Mouse (Mus musculus) forebrain, embryonic 16.5 days (tissue): ENCODE results near the gene Epn2. TPM values are rescaled to one million over a fixed set of nuclear protein-coding genes. Genes with fewer than 3 reads are reported as not detected.

ENCODE experiments used
- ATAC-seq: fragments of 200-750 bp; cut with Nextera tagmentation; 2 replicates; pipeline ENCODE4 v1.8.0; 2017; ENCODE audit warnings: mild to moderate bottlenecking, moderate library complexity
- H3K27ac ChIP-seq: fragments of 300-500 bp; sonication (generic); 2 replicates; pipeline ENCODE4 v1.5.1; 2014; ENCODE audit warnings: low read length, control low read depth
- H3K27me3 ChIP-seq: fragments of 300-500 bp; sonication (generic); replicated peaks from 2 replicates; pipeline ENCODE4 v1.6.1; 2014; ENCODE audit warnings: low read length; ENCODE audit not compliant: control insufficient read depth, insufficient read depth
- H3K36me3 ChIP-seq: fragments of 300-500 bp; sonication (generic); 2 replicates; pipeline ENCODE4 v1.6.1; 2014; ENCODE audit not compliant: control insufficient read depth, insufficient read depth
- H3K4me1 ChIP-seq: fragments of 300-500 bp; sonication (generic); replicated peaks from 2 replicates; pipeline ENCODE4 v1.6.1; 2014; ENCODE audit warnings: low read length; ENCODE audit not compliant: control insufficient read depth, insufficient read depth
- H3K4me2 ChIP-seq: fragments of 300-500 bp; sonication (generic); 2 replicates; pipeline ENCODE4 v1.6.1; 2014; ENCODE audit warnings: mild to moderate bottlenecking, low read length, control low read depth
- H3K4me3 ChIP-seq: fragments of 300-500 bp; sonication (generic); replicated peaks from 2 replicates; pipeline ENCODE4 v1.5.1; 2014; ENCODE audit warnings: mild to moderate bottlenecking, low read length, control low read depth
- H3K9ac ChIP-seq: fragments of 300-500 bp; sonication (generic); replicated peaks from 2 replicates; pipeline ENCODE4 v1.6.1; 2014; ENCODE audit warnings: low read depth, low read length, control low read depth
- H3K9me3 ChIP-seq: fragments of 300-500 bp; sonication (generic); 2 replicates; pipeline ENCODE4 v1.6.1; 2016; ENCODE audit warnings: low read length; ENCODE audit not compliant: control insufficient read depth
- WGBS: fragments of 180-500 bp; shearing (Covaris S2); extraction: QIAGEN DNeasy Blood & Tissue Kit; methylation state at CpG from one replicate; pipeline ENCODE4 v1.1.7; 2014; 5-methylcytosine and 5-hydroxymethylcytosine counted together
- polyA plus RNA-seq: library from polyadenylated mRNA; unstranded; fragments of >200 nt; fragmentation: Nextera tagmentation; extraction: Ambion mirVana; gene quantifications from 2 replicates; pipeline ENCODE4 v1.2.1, GENCODE M21; 2015

The Epn2 gene
- polyA plus RNA-seq, 1 experiment from 2014 or later: 92.8 TPM

GRCm38 (mm10) chr11:61578541-61578982, 925 bp downstream of the Epn2 start:
- no peaks in the 10 kb centered on the region for H3K27me3 ChIP-seq
- ATAC-seq: peak; percentile 5
- peak overlapping the region; percentile 73 for H3K4me2 ChIP-seq
- H3K9ac ChIP-seq: peak overlapping the region; percentile 95
- no peaks in the 10 kb centered on the region for H3K36me3 ChIP-seq
- under 1% methylated on average over 17 of the region's 17 CpGs for WGBS
- no peaks in the 10 kb centered on the region for H3K9me3 ChIP-seq
- H3K27ac ChIP-seq: peak overlapping the region; percentile 87
- peaks cover 18% of the 10 kb centered on the region for H3K4me1 ChIP-seq
- H3K4me3 ChIP-seq: peak overlapping the region; percentile 98

GRCm38 (mm10) chr11:61577991-61578390, 1.5 kb downstream of the Epn2 start:
- no peaks in the 10 kb centered on the region for H3K36me3 ChIP-seq
- no peaks in the 10 kb centered on the region for H3K27me3 ChIP-seq
- no peak for ATAC-seq
- peak overlapping the region; percentile 34 for H3K9ac ChIP-seq
- peak overlapping the region; percentile 98 for H3K4me3 ChIP-seq
- H3K4me1 ChIP-seq: peaks cover 18% of the 10 kb centered on the region
- H3K4me2 ChIP-seq: peak overlapping the region; percentile 73
- no peaks in the 10 kb centered on the region for H3K9me3 ChIP-seq
- WGBS: 2% methylated on average over 5 of the region's 5 CpGs
- no peak overlapping the region for H3K27ac ChIP-seq

GRCm38 (mm10) chr11:61577349-61577748, 2.1 kb downstream of the Epn2 start:
- no peak for ATAC-seq

GRCm38 (mm10) chr11:61573266-61573665, 6.2 kb downstream of the Epn2 start:
- peaks cover 16% of the 10 kb centered on the region for H3K4me1 ChIP-seq
- no peak for ATAC-seq
- no peak overlapping the region for H3K4me2 ChIP-seq
- 74% methylated on average over 4 of the region's 4 CpGs for WGBS
- H3K27ac ChIP-seq: no peak overlapping the region
- H3K9ac ChIP-seq: no peak overlapping the region
- no peak overlapping the region for H3K4me3 ChIP-seq
- no peaks in the 10 kb centered on the region for H3K27me3 ChIP-seq
- H3K9me3 ChIP-seq: no peaks in the 10 kb centered on the region
- no peaks in the 10 kb centered on the region for H3K36me3 ChIP-seq

More at GRCm38 (mm10) chr11:61577349-61577748, 2.1 kb downstream of the Epn2 start:
- no peak overlapping the region for H3K9ac ChIP-seq
- H3K27me3 ChIP-seq: no peaks in the 10 kb centered on the region
- no peaks in the 10 kb centered on the region for H3K36me3 ChIP-seq
- H3K4me3 ChIP-seq: no peak overlapping the region; the same call in 1 of the 2 replicates
- peak overlapping the region; percentile 73 for H3K4me2 ChIP-seq
- H3K9me3 ChIP-seq: no peaks in the 10 kb centered on the region
- H3K27ac ChIP-seq: no peak overlapping the region
- H3K4me1 ChIP-seq: peaks cover 18% of the 10 kb centered on the region

- no peaks in the 10 kb centered on the region for H3K27me3 ChIP-seq
- H3K36me3 ChIP-seq: no peaks in the 10 kb centered on the region
- no peak overlapping the region for H3K4me2 ChIP-seq
- H3K4me1 ChIP-seq: no peaks in the 10 kb centered on the region
- no peak for ATAC-seq
- H3K9ac ChIP-seq: no peak overlapping the region
- no peak overlapping the region for H3K4me3 ChIP-seq
- 97% methylated on average over 3 of the region's 3 CpGs for WGBS
- H3K9me3 ChIP-seq: no peaks in the 10 kb centered on the region
- no peak overlapping the region for H3K27ac ChIP-seq
These were observed 8.3 kb downstream of the Epn2 start for GRCm38 (mm10) chr11:61571225-61571624.

- 92% methylated on average over 1 of the region's 1 CpGs for WGBS
- Histone ChIP-seq H3K4me2 (no peak overlapping the region), H3K27me3 (no peaks in the 10 kb centered on the region), H3K4me3 (no peak overlapping the region), H3K9me3 (no peaks in the 10 kb centered on the region), H3K4me1 (peaks cover 6% of the 10 kb centered on the region), H3K27ac (no peak overlapping the region), H3K36me3 (no peaks in the 10 kb centered on the region), H3K9ac (no peak overlapping the region)
- ATAC-seq: no peak
These were observed 9.8 kb downstream of the Epn2 start for GRCm38 (mm10) chr11:61569671-61570070.

GRCm38 (mm10) chr11:61564566-61564965, 14.9 kb downstream of the Epn2 start:
- H3K9ac ChIP-seq: no peak overlapping the region
- WGBS: 69% methylated on average over 2 of the region's 2 CpGs
- H3K27me3 ChIP-seq: no peaks in the 10 kb centered on the region
- peaks cover 11% of the 10 kb centered on the region for H3K4me1 ChIP-seq
- no peak overlapping the region for H3K4me2 ChIP-seq
- H3K9me3 ChIP-seq: no peaks in the 10 kb centered on the region
- H3K4me3 ChIP-seq: no peak overlapping the region
- no peak for ATAC-seq
- H3K36me3 ChIP-seq: no peaks in the 10 kb centered on the region; the same call in 1 of the 2 replicates
- no peak overlapping the region for H3K27ac ChIP-seq

GRCm38 (mm10) chr11:61563939-61564338, 15.5 kb downstream of the Epn2 start:
- Histone ChIP-seq H3K27me3 (no peaks in the 10 kb centered on the region), H3K9me3 (no peaks in the 10 kb centered on the region), H3K36me3 (no peaks in the 10 kb centered on the region; the same call in 1 of the 2 replicates), H3K9ac (no peak overlapping the region), H3K4me1 (peaks cover 11% of the 10 kb centered on the region), H3K4me2 (no peak overlapping the region), H3K27ac (no peak overlapping the region), H3K4me3 (no peak overlapping the region)
- 74% methylated on average over 4 of the region's 4 CpGs for WGBS
- ATAC-seq: no peak

GRCm38 (mm10) chr11:61562421-61562820, 17.1 kb downstream of the Epn2 start:
- Histone ChIP-seq H3K9me3 (no peaks in the 10 kb centered on the region), H3K4me3 (no peak overlapping the region), H3K36me3 (no peaks in the 10 kb centered on the region; the same call in 1 of the 2 replicates), H3K4me1 (peaks cover 11% of the 10 kb centered on the region), H3K27me3 (no peaks in the 10 kb centered on the region), H3K9ac (no peak overlapping the region), H3K27ac (no peak overlapping the region), H3K4me2 (no peak overlapping the region)
- whole genome bisulfite sequencing: 74% methylated on average over 5 of the region's 5 CpGs
- no peak for ATAC-seq

- no peak overlapping the region for H3K4me3 ChIP-seq
- no peaks in the 10 kb centered on the region; the same call in 1 of the 2 replicates for H3K36me3 ChIP-seq
- no peak overlapping the region for H3K27ac ChIP-seq
- no peak overlapping the region for H3K9ac ChIP-seq
- no peak for ATAC-seq
- peaks cover 4% of the 10 kb centered on the region for H3K4me1 ChIP-seq
- no peak overlapping the region for H3K4me2 ChIP-seq
- no peaks in the 10 kb centered on the region for H3K27me3 ChIP-seq
- 87% methylated on average over 5 of the region's 5 CpGs for WGBS
- H3K9me3 ChIP-seq: no peaks in the 10 kb centered on the region
These were observed 19.9 kb downstream of the Epn2 start for GRCm38 (mm10) chr11:61559572-61559971.
